8 mouse cellular contexts compared by ENCODE assay signal in genomic region chr10:94037196-94037595, GRCm38 (mm10). TPM values are rescaled to one million over a fixed set of nuclear protein-coding genes. Genes with fewer than 3 reads are reported as not detected.
A peak's percentile ranks its signal among the peaks of the same experiment; 100 is the strongest.
DNase-seq lines count a peak whose midpoint lies in the region; ATAC-seq and TF ChIP-seq lines count a peak whose summit lies in the region.

No protein-coding gene starts in this region.

- no peak for ATAC-seq in kidney, postnatal 0 days (replicated peaks; ENCODE audit: low FRiP score, low read depth)
- no peak for ATAC-seq in embryonic facial prominence, embryonic 15.5 days (ENCODE audit: insufficient number of reproducible peaks, low FRiP score, low TSS enrichment, low read depth)
- ATAC-seq in intestine, postnatal 0 days = no peak
- ATAC-seq in neural tube, embryonic 12.5 days (ENCODE audit: low FRiP score, low read depth) = no peak

- peak overlapping the region; percentile 91 for H3K4me3 ChIP-seq in kidney, postnatal 0 days (replicated peaks; ENCODE audit: low read depth, low read length)
- H3K4me3 ChIP-seq in embryonic facial prominence, embryonic 15.5 days (replicated peaks) = peak overlapping the region; percentile 86; the same call in 1 of the 2 replicates
- H3K4me3 ChIP-seq in intestine, postnatal 0 days (ENCODE audit: low read depth, low read length) = peak overlapping the region; percentile 94
- H3K4me3 ChIP-seq in neural tube, embryonic 12.5 days = no peak overlapping the region

- H3K4me1 ChIP-seq in kidney, postnatal 0 days (replicated peaks; ENCODE audit: insufficient read depth, low read length) = no peaks in the 10 kb centered on the region
- peaks cover 15% of the 10 kb centered on the region for H3K4me1 ChIP-seq in embryonic facial prominence, embryonic 15.5 days
- H3K4me1 ChIP-seq in intestine, postnatal 0 days (replicated peaks; ENCODE audit: control insufficient read depth, insufficient read depth, low read length) = no peaks in the 10 kb centered on the region
- peaks cover 15% of the 10 kb centered on the region for H3K4me1 ChIP-seq in neural tube, embryonic 12.5 days

- no peaks in the 10 kb centered on the region for H3K9me3 ChIP-seq in kidney, postnatal 0 days (replicated peaks; ENCODE audit: low read length)
- no peaks in the 10 kb centered on the region for H3K9me3 ChIP-seq in embryonic facial prominence, embryonic 15.5 days (replicated peaks)
- no peaks in the 10 kb centered on the region for H3K9me3 ChIP-seq in intestine, postnatal 0 days (ENCODE audit: control insufficient read depth)
- no peaks in the 10 kb centered on the region for H3K9me3 ChIP-seq in neural tube, embryonic 12.5 days

- H3K36me3 ChIP-seq in kidney, postnatal 0 days (ENCODE audit: insufficient read depth, low read length) = no peaks in the 10 kb centered on the region
- H3K36me3 ChIP-seq in embryonic facial prominence, embryonic 15.5 days = no peaks in the 10 kb centered on the region
- no peaks in the 10 kb centered on the region for H3K36me3 ChIP-seq in intestine, postnatal 0 days (ENCODE audit: control insufficient read depth, insufficient read depth)
- H3K36me3 ChIP-seq in neural tube, embryonic 12.5 days = no peaks in the 10 kb centered on the region

- peak overlapping the region; percentile 59 for H3K4me2 ChIP-seq in kidney, postnatal 0 days (ENCODE audit: low read length)
- peak overlapping the region; percentile 78 for H3K4me2 ChIP-seq in embryonic facial prominence, embryonic 15.5 days (replicated peaks)
- H3K4me2 ChIP-seq in intestine, postnatal 0 days (replicated peaks; ENCODE audit: low read depth) = peak overlapping the region; percentile 82
- H3K4me2 ChIP-seq in neural tube, embryonic 12.5 days (replicated peaks) = peak overlapping the region; percentile 70

- H3K9ac ChIP-seq in kidney, postnatal 0 days (ENCODE audit: low read depth, low read length) = no peak overlapping the region
- H3K9ac ChIP-seq in embryonic facial prominence, embryonic 15.5 days = no peak overlapping the region
- H3K9ac ChIP-seq in intestine, postnatal 0 days (ENCODE audit: low read depth, low read length) = no peak overlapping the region
- H3K9ac ChIP-seq in neural tube, embryonic 12.5 days = no peak overlapping the region

- DNase-seq in kidney, postnatal 0 days (ENCODE audit: low spot score) = peak; percentile 58
- no peak for DNase-seq in kidney, postnatal 4 days
- no peak for DNase-seq in frontal cortex, adult 2 months (ENCODE audit: extremely low spot score in 1 of 2, low spot score in 1 of 2)
- no peak for DNase-seq in layer of hippocampus, adult 9-10 months (ENCODE audit: low spot score)
- DNase-seq in layer of hippocampus, adult 8-10 months (ENCODE audit: low spot score in 2 of 2) = no peak

- 39% methylated on average over 9 of the region's 9 CpGs for WGBS in kidney, postnatal 0 days
- WGBS in embryonic facial prominence, embryonic 15.5 days = 28% methylated on average over 9 of the region's 9 CpGs
- 50% methylated on average over 9 of the region's 9 CpGs for WGBS in intestine, postnatal 0 days
- 55% methylated on average over 9 of the region's 9 CpGs for WGBS in neural tube, embryonic 12.5 days

- no peaks in the 10 kb centered on the region for H3K27me3 ChIP-seq in kidney, postnatal 0 days (ENCODE audit: insufficient read depth, low read length)
- H3K27me3 ChIP-seq in embryonic facial prominence, embryonic 15.5 days = no peaks in the 10 kb centered on the region
- H3K27me3 ChIP-seq in intestine, postnatal 0 days (replicated peaks; ENCODE audit: control insufficient read depth, insufficient read depth, low read length) = no peaks in the 10 kb centered on the region
- no peaks in the 10 kb centered on the region for H3K27me3 ChIP-seq in neural tube, embryonic 12.5 days (replicated peaks)

- no peak for TF ChIP-seq CTCF in kidney, postnatal 0 days (IDR thresholded peaks at IDR 0.05; ENCODE audit: low read depth)
- no peak for TF ChIP-seq CTCF in intestine, postnatal 0 days (IDR thresholded peaks at IDR 0.05; ENCODE audit: low read depth)

- H3K27ac ChIP-seq in kidney, postnatal 0 days = no peak overlapping the region
- no peak overlapping the region for H3K27ac ChIP-seq in embryonic facial prominence, embryonic 15.5 days (replicated peaks)
- H3K27ac ChIP-seq in intestine, postnatal 0 days (ENCODE audit: low read depth, low read length) = no peak overlapping the region
- H3K27ac ChIP-seq in neural tube, embryonic 12.5 days = no peak overlapping the region

RNA-seq across cellular contexts. Expression of gene Fgd6, which starts 1.4 kb away (rescaled TPM):
- polyA plus RNA-seq in kidney, postnatal 0 days (2015; fragmentation: Nextera tagmentation; extraction: Ambion mirVana) = 2.3 TPM in 2 replicates
- polyA plus RNA-seq in embryonic facial prominence, embryonic 15.5 days (2015; fragmentation: Nextera tagmentation; extraction: Ambion mirVana) = 2.4 and 2.6 TPM in 2 replicates
- 2.2 and 2.5 TPM in 2 replicates for polyA plus RNA-seq in intestine, postnatal 0 days (2015; fragmentation: Nextera tagmentation; extraction: Ambion mirVana)
- polyA plus RNA-seq in neural tube, embryonic 12.5 days (2016; fragmentation: Nextera tagmentation; extraction: Ambion mirVana) = 4.0 and 4.1 TPM in 2 replicates
- 6.6 and 7.0 TPM in 2 replicates for polyA plus RNA-seq in frontal cortex, adult 2 months (2012; rRNA removed)
- total RNA-seq in layer of hippocampus, adult 8-10 months (2022) = 10 to 100 TPM in 2 of 4 experiments, 1 to 10 TPM in 2; 7.7 to 12.2 (median 10.2) TPM

RNA-seq across cellular contexts. Expression of gene Vezt, which starts 1.6 kb away (rescaled TPM):
- polyA plus RNA-seq in kidney, postnatal 0 days (2015; fragmentation: Nextera tagmentation; extraction: Ambion mirVana) = 20.8 and 22.0 TPM in 2 replicates
- 25.0 and 29.6 TPM in 2 replicates for polyA plus RNA-seq in embryonic facial prominence, embryonic 15.5 days (2015; fragmentation: Nextera tagmentation; extraction: Ambion mirVana)
- 10.2 and 10.6 TPM in 2 replicates for polyA plus RNA-seq in intestine, postnatal 0 days (2015; fragmentation: Nextera tagmentation; extraction: Ambion mirVana)
- polyA plus RNA-seq in neural tube, embryonic 12.5 days (2016; fragmentation: Nextera tagmentation; extraction: Ambion mirVana) = 47.9 and 56.2 TPM in 2 replicates
- 36.0 and 38.8 TPM in 2 replicates for polyA plus RNA-seq in frontal cortex, adult 2 months (2012; rRNA removed)
- 10 to 100 TPM; 58.6 to 84.9 (median 69.7) TPM for total RNA-seq in layer of hippocampus, adult 8-10 months (2022)
